ENCODE assay signal across 14 mouse cellular contexts in the genomic region with DNA sequence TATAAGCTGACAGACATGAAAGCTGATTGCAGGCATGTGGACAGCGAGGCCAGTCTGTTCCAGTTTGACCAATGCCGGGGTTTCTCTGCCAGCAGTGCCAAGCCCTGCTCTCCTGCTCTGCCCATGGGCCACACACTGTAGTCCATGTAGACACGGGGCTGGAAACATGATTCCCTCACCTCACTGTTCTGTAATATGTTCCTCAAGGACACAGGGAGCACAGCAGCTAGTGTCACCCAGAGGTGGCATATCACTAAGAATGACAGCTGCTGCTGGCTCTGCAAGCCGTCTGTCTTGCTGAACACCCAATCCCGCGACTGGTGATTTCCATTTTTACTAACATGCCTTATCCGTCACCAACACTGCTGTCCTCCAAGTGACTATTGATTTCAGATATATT.
DNase-seq lines count a peak whose midpoint lies in the region; ATAC-seq and TF ChIP-seq lines count a peak whose summit lies in the region.
"Had no signal": no experiment of that assay in that cellular context is flagged by ENCODE, and none has a peak within 500 bp of the region (broad histone marks: within the 10 kb centered on the region; RNA-seq: fewer than 3 reads in every experiment).

No protein-coding gene starts in this region.

- H3K27me3 ChIP-seq in heart, embryonic 10.5 days (ENCODE audit: insufficient read depth, poor library complexity, severe bottlenecking): no peaks in the 10 kb centered on the region
- no peaks in the 10 kb centered on the region for H3K27me3 ChIP-seq in forebrain, postnatal 0 days (ENCODE audit: insufficient read depth, low read length)
- H3K27me3 ChIP-seq: embryonic facial prominence, embryonic 13.5 days; forebrain, embryonic 13.5 days; limb, embryonic 13.5 days had no signal

- peak overlapping the region; percentile 84 for H3K27ac ChIP-seq in gastrocnemius, adult 2 months
- H3K27ac ChIP-seq in heart, embryonic 10.5 days: peak overlapping the region; percentile 66; the same call in 1 of the 2 replicates
- H3K27ac ChIP-seq in forebrain, postnatal 0 days (ENCODE audit: low read depth, low read length): no peak overlapping the region
- H3K27ac ChIP-seq: embryonic facial prominence, embryonic 13.5 days; forebrain, embryonic 13.5 days; limb, embryonic 13.5 days had no signal

- no peak for TF ChIP-seq CTCF in gastrocnemius, adult 2 months (IDR thresholded peaks at IDR 0.05)
- no peak for TF ChIP-seq CTCF in forebrain, postnatal 0 days (IDR thresholded peaks at IDR 0.05; ENCODE audit: low read depth)

- intact Hi-C loops in gastrocnemius, adult 2 months (cut with DNase I): loop anchor here (5.0 kb wide), 1 partner anchor 114 kb away; no protein-coding TSS in a partner anchor

- no peaks in the 10 kb centered on the region for H3K9me3 ChIP-seq in heart, embryonic 10.5 days
- no peaks in the 10 kb centered on the region for H3K9me3 ChIP-seq in forebrain, postnatal 0 days (ENCODE audit: low read length)
- H3K9me3 ChIP-seq: embryonic facial prominence, embryonic 13.5 days; forebrain, embryonic 13.5 days; limb, embryonic 13.5 days had no signal

- ATAC-seq in forebrain, postnatal 0 days: no peak; the same call in 1 of the 2 replicates
- ATAC-seq: forebrain, embryonic 13.5 days had no signal

- H3K36me3 ChIP-seq in heart, embryonic 10.5 days: no peaks in the 10 kb centered on the region
- no peaks in the 10 kb centered on the region for H3K36me3 ChIP-seq in forebrain, postnatal 0 days (ENCODE audit: insufficient read depth)
- H3K36me3 ChIP-seq: embryonic facial prominence, embryonic 13.5 days; limb, embryonic 13.5 days had no signal

- 57% methylated on average over 7 of the region's 7 CpGs for WGBS in heart, embryonic 10.5 days
- 86% methylated on average over 7 of the region's 7 CpGs for WGBS in forebrain, postnatal 0 days

- no peak overlapping the region for H3K9ac ChIP-seq in forebrain, postnatal 0 days
- H3K9ac ChIP-seq: embryonic facial prominence, embryonic 13.5 days; forebrain, embryonic 13.5 days; limb, embryonic 13.5 days had no signal

- no peak overlapping the region for H3K4me2 ChIP-seq in forebrain, postnatal 0 days (ENCODE audit: low read depth)
- H3K4me2 ChIP-seq: embryonic facial prominence, embryonic 13.5 days; forebrain, embryonic 13.5 days; limb, embryonic 13.5 days had no signal

- H3K4me1 ChIP-seq in heart, embryonic 10.5 days: peaks cover 22% of the 10 kb centered on the region
- no peaks in the 10 kb centered on the region for H3K4me1 ChIP-seq in forebrain, postnatal 0 days (ENCODE audit: insufficient read depth)
- H3K4me1 ChIP-seq: embryonic facial prominence, embryonic 13.5 days; forebrain, embryonic 13.5 days; limb, embryonic 13.5 days had no signal

- DNase-seq in adrenal gland, postnatal 14 days: peak; percentile 4
- no peak for DNase-seq in adrenal gland, postnatal 25 days
- DNase-seq in gastrocnemius, adult 2 months: peak; percentile 76
- no peak for DNase-seq in heart, embryonic 10.5 days (ENCODE audit: low spot score)
- peak; percentile 31 for DNase-seq in heart, postnatal 4 days
- no peak for DNase-seq in forebrain, postnatal 0 days
- no peak for DNase-seq in T-cell, adult 2 months (ENCODE audit: low spot score)
- DNase-seq in right cerebral cortex, postnatal 36 days (ENCODE audit: low spot score in 2 of 2): no peak
- DNase-seq: kidney, postnatal 25 days; layer of hippocampus, postnatal 36 days; spleen, adult 18-20 months had no signal

- H3K4me3 ChIP-seq in gastrocnemius, adult 2 months: 0 out of 2 replicates have a peak overlapping the region, but pooled peaks have one; percentile 19
- H3K4me3 ChIP-seq in heart, embryonic 10.5 days: no peak overlapping the region
- no peak overlapping the region for H3K4me3 ChIP-seq in forebrain, postnatal 0 days (ENCODE audit: low read depth, low read length)
- H3K4me3 ChIP-seq: embryonic facial prominence, embryonic 13.5 days; forebrain, embryonic 13.5 days; limb, embryonic 13.5 days had no signal

Comparison
In these comparisons a context has a peak if more than half of its experiments do, and no peak if none do; other contexts are left out.
1. DNase-seq: peak in adrenal gland, postnatal 14 days (single experiment), gastrocnemius, adult 2 months (single experiment) and heart, postnatal 4 days (single experiment); none in adrenal gland, postnatal 25 days (single experiment), heart, embryonic 10.5 days (single experiment), forebrain, postnatal 0 days (single experiment), T-cell, adult 2 months (single experiment) and right cerebral cortex, postnatal 36 days (0 of 2).